Mouse (Mus musculus) bone marrow macrophage, adult 2 months (primary cell): Measurements from ENCODE around the gene Igsf21.

Experiments
- CTCF ChIP-seq: IDR thresholded peaks from 2 replicates; pipeline ENCODE4 v1.5.1; 2012; ENCODE audit warnings: low read depth, mild to moderate bottlenecking, low read length, moderate library complexity
- POLR2A ChIP-seq: IDR thresholded peaks from 2 replicates; pipeline ENCODE4 v1.6.1; 2012; ENCODE audit warnings: mild to moderate bottlenecking, low read depth, low read length, borderline replicate concordance

- no peak for TF ChIP-seq CTCF
- no peak for TF ChIP-seq POLR2A
These were observed 11.0 kb downstream of the Igsf21 start for GRCm38 (mm10) chr4:140235361-140236153.
